Mouse (Mus musculus): ENCODE results near the gene Cep152.

GRCm38 (mm10) chr2:125576498-125576897 is 48.4 kb downstream of the Cep152 start:
- TF ChIP-seq CTCF (IDR thresholded peaks at IDR 0.05; ENCODE audit: low read depth) (no peak), EP300 (IDR thresholded peaks at IDR 0.05; ENCODE audit: low read depth) (no peak)

All from heart, postnatal 0 days (tissue).